Mouse (Mus musculus) heart, embryonic 14.5 days (tissue): ENCODE data around the gene Cdc25a. TPM values are rescaled to one million over a fixed set of nuclear protein-coding genes. Genes with fewer than 3 reads are reported as not detected.

Experiments used
- ATAC-seq: fragments of 200-750 bp; cut with Nextera tagmentation; 2 replicates; pipeline ENCODE4 v1.8.0; 2017; ENCODE audit warnings: low read depth, moderate TSS enrichment; ENCODE audit not compliant: insufficient number of reproducible peaks, insufficient read depth, low FRiP score
- H3K27ac ChIP-seq, 2 experiments: fragments of 200-500 bp in 1 of 2; fragments of 300-500 bp in 1 of 2; sonication (generic) in 1 of 2; replicated peaks in 1 of 2; 2 replicates each; pipeline ENCODE4 v1.5.1; 2012 to 2014; ENCODE audit warnings: low read depth in 2 of 2, low read length in 2 of 2, control low read depth in 1 of 2, mild to moderate bottlenecking in 1 of 2, mixed read lengths in 1 of 2; ENCODE audit not compliant: control insufficient read depth in 1 of 2, insufficient read depth in 1 of 2
- H3K27me3 ChIP-seq: fragments of 300-500 bp; sonication (generic); 2 replicates; pipeline ENCODE4 v1.6.1; 2014; ENCODE audit warnings: mild to moderate bottlenecking, low read length, control low read depth; ENCODE audit not compliant: control insufficient read depth, insufficient read depth
- H3K36me3 ChIP-seq: fragments of 300-500 bp; sonication (generic); 2 replicates; pipeline ENCODE4 v1.6.1; 2014; ENCODE audit warnings: mild to moderate bottlenecking, control low read depth, low read length, mixed read lengths; ENCODE audit not compliant: control insufficient read depth, insufficient read depth
- H3K4me1 ChIP-seq, 2 experiments: fragments of 200-500 bp in 1 of 2; fragments of 300-500 bp in 1 of 2; sonication (generic) in 1 of 2; 2 replicates each; pipeline ENCODE4 v1.6.1; 2012 to 2014; ENCODE audit warnings: low read length in 2 of 2, control low read depth in 1 of 2, mixed read lengths in 1 of 2; ENCODE audit not compliant: control insufficient read depth in 2 of 2, insufficient read depth in 2 of 2
- H3K4me2 ChIP-seq: fragments of 300-500 bp; sonication (generic); 2 replicates; pipeline ENCODE4 v1.6.1; 2014; ENCODE audit warnings: mild to moderate bottlenecking, low read length
- H3K4me3 ChIP-seq, 2 experiments: fragments of 200-500 bp in 1 of 2; fragments of 300-500 bp in 1 of 2; sonication (generic) in 1 of 2; 2 replicates each; pipeline ENCODE4 v1.5.1; 2012 to 2014; ENCODE audit warnings: low read length in 2 of 2, mild to moderate bottlenecking in 2 of 2, control low read depth in 1 of 2, low read depth in 1 of 2, moderate library complexity in 1 of 2; ENCODE audit not compliant: control insufficient read depth in 1 of 2, insufficient read depth in 1 of 2
- H3K9ac ChIP-seq: fragments of 300-500 bp; sonication (generic); 2 replicates; pipeline ENCODE4 v1.6.1; 2014; ENCODE audit warnings: mild to moderate bottlenecking, low read length
- H3K9me3 ChIP-seq: fragments of 300-500 bp; sonication (generic); 2 replicates; pipeline ENCODE4 v1.6.1; 2016; ENCODE audit warnings: low read length, control low read depth; ENCODE audit not compliant: control insufficient read depth
- WGBS: fragments of 180-500 bp; shearing (Covaris S2); extraction: QIAGEN DNeasy Blood & Tissue Kit; methylation state at CpG from one replicate; pipeline ENCODE4 v1.1.7; 2014; 5-methylcytosine and 5-hydroxymethylcytosine counted together
- polyA plus RNA-seq: library from polyadenylated mRNA; unstranded; fragments of >200 nt; fragmentation: Nextera tagmentation; extraction: Ambion mirVana; gene quantifications from 2 replicates; pipeline ENCODE4 v1.2.1, GENCODE M21; 2014

Gene Cdc25a
- polyA plus RNA-seq, 1 experiment from 2014 or later, result 14.9 TPM

GRCm38 (mm10) chr9:109854341-109854740 lies 21.0 kb upstream of the Cdc25a start:
- Histone ChIP-seq H3K9me3 (no peaks in the 10 kb centered on the region), H3K27me3 (no peaks in the 10 kb centered on the region), H3K4me2 (no peak overlapping the region), H3K27ac (no peak overlapping the region), H3K4me3 (no peak overlapping the region), H3K4me1 (0 out of 4 replicates have a peak, but pooled peaks cover 0 to under 1% of the 10 kb centered on the region in 2 experiments), H3K36me3 (no peaks in the 10 kb centered on the region), H3K9ac (no peak overlapping the region)
- no peak for ATAC-seq
- 75% methylated on average over 2 of the region's 2 CpGs for WGBS

DNA sequence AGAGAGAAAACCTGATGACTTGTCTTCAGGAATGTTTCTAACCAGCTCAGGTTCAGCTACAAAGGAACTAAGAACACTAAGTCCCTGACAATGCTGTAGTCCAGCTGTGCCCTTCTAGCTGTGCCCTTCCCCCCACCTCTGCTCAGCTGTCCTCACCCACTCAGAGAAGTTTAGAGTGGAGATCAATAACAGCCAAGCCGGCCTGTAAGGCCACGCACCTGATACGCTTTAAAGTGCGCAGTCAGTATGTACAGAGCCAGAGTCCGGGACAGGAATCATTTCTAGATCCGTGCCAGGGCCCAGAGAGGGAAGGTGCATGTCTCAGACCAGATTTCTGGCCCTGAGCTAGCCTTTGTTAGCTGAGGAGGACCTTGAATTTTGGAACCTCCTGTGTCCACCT lies 19.4 kb upstream of the Cdc25a start:
- no peak for ATAC-seq
- 63% methylated on average over 6 of the region's 6 CpGs for WGBS
- Histone ChIP-seq H3K9ac (no peak overlapping the region), H3K27me3 (no peaks in the 10 kb centered on the region), H3K4me3 (no peak overlapping the region), H3K9me3 (no peaks in the 10 kb centered on the region), H3K36me3 (no peaks in the 10 kb centered on the region), H3K4me2 (no peak overlapping the region), H3K27ac (no peak overlapping the region), H3K4me1 (no peaks in the 10 kb centered on the region)

DNA sequence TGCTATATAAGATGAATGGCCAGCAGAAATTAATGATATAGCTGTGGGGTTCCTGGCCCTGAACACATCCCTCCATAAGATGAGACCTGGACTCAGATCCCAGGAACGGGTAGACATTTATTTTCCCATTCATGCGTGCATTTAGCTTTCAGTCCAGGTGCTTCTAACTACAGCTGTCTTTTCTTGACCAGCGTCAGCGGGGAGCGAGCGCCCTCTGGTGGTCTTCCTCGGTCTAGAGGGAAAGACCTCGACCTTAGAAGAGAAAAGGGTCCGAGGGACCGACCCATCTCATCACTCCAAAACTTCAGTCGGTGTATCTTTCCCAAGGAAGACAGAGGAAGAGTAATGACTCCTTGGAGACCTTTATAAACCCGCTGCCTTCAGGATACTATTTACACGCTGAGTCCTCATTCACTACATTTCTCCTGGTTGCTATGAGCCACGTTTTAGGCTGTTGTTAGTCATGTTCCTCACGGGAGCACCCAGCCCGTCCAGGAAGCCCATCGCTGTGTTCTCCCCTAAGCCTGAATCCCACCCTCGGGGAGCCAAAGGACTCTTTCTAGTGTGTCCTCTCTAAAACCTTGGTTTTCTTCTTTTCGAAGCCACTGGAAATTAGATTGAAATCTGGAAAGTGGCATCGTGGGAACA lies 12.9 kb upstream of the Cdc25a start:
- Histone ChIP-seq H3K27me3 (no peaks in the 10 kb centered on the region), H3K9me3 (no peaks in the 10 kb centered on the region), H3K27ac (no peak overlapping the region), H3K36me3 (no peaks in the 10 kb centered on the region), H3K9ac (no peak overlapping the region), H3K4me2 (peak overlapping the region; percentile 48), H3K4me3 (peak overlapping the region in 1 of 2 experiments; percentile 0; a peak in 1 of 4 replicates), H3K4me1 (no peaks in the 10 kb centered on the region)
- 12% methylated on average over 20 of the region's 20 CpGs for WGBS
- 0 out of 2 replicates have a peak, but pooled peaks have one; percentile 26 for ATAC-seq

GRCm38 (mm10) chr9:109863085-109863484 lies 12.3 kb upstream of the Cdc25a start:
- Histone ChIP-seq H3K4me1 (no peaks in the 10 kb centered on the region), H3K4me2 (peak overlapping the region; percentile 48), H3K9ac (no peak overlapping the region), H3K36me3 (no peaks in the 10 kb centered on the region), H3K9me3 (no peaks in the 10 kb centered on the region), H3K4me3 (no peak overlapping the region), H3K27ac (no peak overlapping the region), H3K27me3 (no peaks in the 10 kb centered on the region)
- 9% methylated on average over 3 of the region's 3 CpGs for WGBS
- no peak for ATAC-seq

DNA sequence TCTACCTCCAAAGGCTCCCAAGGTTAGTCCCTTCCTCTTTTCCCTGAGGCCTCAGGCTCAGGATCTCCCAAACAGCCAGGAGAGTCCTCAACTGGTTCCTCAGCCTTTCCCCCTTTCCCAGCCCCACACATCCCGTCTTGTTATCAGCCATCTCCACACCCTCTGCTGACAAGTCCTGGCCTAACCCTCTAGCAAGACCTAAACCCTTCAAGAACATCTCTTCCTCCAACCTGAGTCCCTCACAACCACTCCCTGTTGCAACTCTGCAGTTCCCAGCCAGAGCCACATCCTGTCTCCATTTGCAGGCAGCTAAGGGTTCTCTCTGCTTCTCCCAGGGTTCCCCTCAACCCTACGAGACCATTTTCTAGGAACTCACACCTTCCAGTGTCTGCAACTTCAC lies 9.2 kb upstream of the Cdc25a start:
- Histone ChIP-seq H3K36me3 (no peaks in the 10 kb centered on the region), H3K9me3 (no peaks in the 10 kb centered on the region)
- no peak for ATAC-seq

DNA sequence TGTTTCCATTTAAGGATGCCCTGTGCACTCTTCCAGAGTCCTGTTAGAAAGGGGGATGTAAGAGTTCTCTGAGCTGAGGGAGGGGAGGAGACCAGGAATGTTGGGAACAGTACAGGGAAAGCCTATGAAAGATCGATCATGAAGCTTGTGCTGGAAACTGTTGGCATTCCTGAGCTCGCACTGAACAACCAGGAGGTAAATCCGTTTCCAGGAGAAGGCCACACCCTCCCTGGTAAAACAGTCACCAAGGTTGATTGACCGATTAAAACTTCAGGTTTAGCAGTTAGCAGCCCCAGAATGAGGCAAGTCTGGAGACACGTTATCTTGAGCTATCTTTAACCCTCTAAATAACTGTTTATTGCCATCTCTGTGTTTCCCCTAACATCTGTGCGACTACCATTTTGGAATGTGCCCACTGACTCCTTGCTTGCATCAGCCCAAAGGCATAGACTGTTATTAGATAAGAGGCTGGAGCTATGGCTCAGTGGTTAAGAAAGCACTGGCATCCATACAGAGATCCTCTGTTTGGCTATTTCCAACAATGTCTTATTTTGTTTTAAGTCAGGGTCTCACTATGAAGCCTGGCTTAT lies 4.3 kb upstream of the Cdc25a start:
- ATAC-seq, result no peak
- Histone ChIP-seq H3K4me3 (no peak overlapping the region), H3K36me3 (no peaks in the 10 kb centered on the region), H3K4me2 (no peak overlapping the region), H3K9ac (no peak overlapping the region), H3K9me3 (no peaks in the 10 kb centered on the region), H3K27me3 (no peaks in the 10 kb centered on the region), H3K27ac (no peak overlapping the region), H3K4me1 (0 out of 4 replicates have a peak, but pooled peaks cover 0 to 2% of the 10 kb centered on the region in 2 experiments)
- WGBS, result 36% methylated on average over 6 of the region's 6 CpGs

More for the DNA sequence above, 9.2 kb upstream of the Cdc25a start:
- Histone ChIP-seq H3K27ac (no peak overlapping the region), H3K9ac (no peak overlapping the region), H3K4me3 (no peak overlapping the region), H3K4me1 (no peaks in the 10 kb centered on the region), H3K27me3 (no peaks in the 10 kb centered on the region), H3K4me2 (no peak overlapping the region)
- WGBS, result 28% methylated on average over 2 of the region's 2 CpGs

DNA sequence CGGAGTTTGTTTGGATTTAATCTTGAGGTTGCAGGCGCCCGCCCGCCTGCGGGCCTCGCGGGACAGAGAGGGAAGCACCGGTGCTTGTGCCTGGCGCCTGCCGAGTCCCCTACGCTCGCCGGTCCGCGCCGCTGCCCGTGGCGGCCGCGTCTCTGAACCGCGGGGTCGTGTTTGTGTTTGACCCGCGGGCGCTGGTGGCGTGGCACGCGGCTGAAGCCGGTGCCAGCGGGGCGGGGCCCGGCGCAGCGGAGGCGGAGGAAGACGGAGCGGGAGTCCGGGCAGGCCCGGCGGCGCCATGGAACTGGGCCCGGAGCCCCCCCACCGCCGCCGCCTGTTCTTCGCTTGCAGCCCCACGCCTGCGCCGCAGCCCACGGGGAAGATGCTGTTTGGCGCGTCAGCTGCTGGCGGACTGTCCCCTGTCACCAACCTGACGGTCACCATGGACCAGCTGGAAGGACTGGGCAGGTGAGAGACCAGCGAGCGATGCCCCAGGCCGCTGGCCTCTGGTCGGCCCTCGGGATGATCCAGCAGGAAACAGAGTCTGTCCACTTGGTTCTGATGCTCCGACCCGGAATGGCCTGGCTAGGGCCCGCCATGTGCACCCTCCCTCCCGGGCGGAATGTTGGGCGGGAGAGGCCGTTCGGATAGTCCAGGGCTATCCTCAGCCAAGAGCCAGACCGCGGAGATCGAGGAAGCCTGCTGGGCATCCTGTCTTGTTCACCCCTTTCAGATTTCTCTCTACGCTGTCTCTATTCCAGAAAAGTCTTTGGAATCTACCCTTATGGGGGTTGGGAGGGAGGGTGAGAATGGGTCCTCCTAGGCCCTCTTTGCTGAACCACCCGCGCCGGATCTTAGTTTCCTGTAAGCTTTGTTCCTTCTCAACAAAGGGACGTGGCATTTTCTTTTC lies 569 bp downstream of the Cdc25a start:
- Histone ChIP-seq H3K9me3 (no peaks in the 10 kb centered on the region), H3K36me3 (peaks cover 39% of the 10 kb centered on the region), H3K4me2 (peak overlapping the region; percentile 67), H3K27me3 (no peaks in the 10 kb centered on the region), H3K4me3 (peak overlapping the region; percentile 70 to 97), H3K27ac (peak overlapping the region; percentile 86 to 89), H3K9ac (peak overlapping the region; percentile 97), H3K4me1 (peaks cover 9 to 10% of the 10 kb centered on the region in 2 experiments; a peak in 3 of 4 replicates)
- ATAC-seq, result peak; percentile 67
- WGBS, result under 1% methylated on average over 70 of the region's 76 CpGs
